Mouse (Mus musculus): Measurements from ENCODE around the gene Abat. TPM values are rescaled to one million over a fixed set of nuclear protein-coding genes. Genes with fewer than 3 reads are reported as not detected.

Gene Abat
- polyA plus RNA-seq, 1 experiment from 2014 or later, result 29.8 TPM

- no peak overlapping the region for H3K27ac ChIP-seq (ENCODE audit: low read length)
- peaks cover 7% of the 10 kb centered on the region; the same call in 1 of the 2 replicates for H3K36me3 ChIP-seq (ENCODE audit: control insufficient read depth, insufficient read depth, low read length)
- no peak for ATAC-seq (ENCODE audit: insufficient read depth, low FRiP score)
Observed at GRCm38 (mm10) chr16:8630419-8630818, 117.2 kb downstream of the Abat start.

GRCm38 (mm10) chr16:8631428-8631827 lies 118.2 kb downstream of the Abat start:
- H3K9me3 ChIP-seq (replicated peaks; ENCODE audit: control insufficient read depth, low read length), result no peaks in the 10 kb centered on the region
- peaks cover 10% of the 10 kb centered on the region; the same call in 1 of the 2 replicates for H3K36me3 ChIP-seq (ENCODE audit: control insufficient read depth, insufficient read depth, low read length)
- no peak overlapping the region for H3K9ac ChIP-seq (ENCODE audit: low read length)
- H3K4me3 ChIP-seq (replicated peaks; ENCODE audit: low read length), result no peak overlapping the region
- 83% methylated on average over 5 of the region's 5 CpGs for WGBS
- no peaks in the 10 kb centered on the region for H3K27me3 ChIP-seq (ENCODE audit: control insufficient read depth, insufficient read depth, low read length)
- ATAC-seq (ENCODE audit: insufficient read depth, low FRiP score), result no peak
- no peak overlapping the region for H3K27ac ChIP-seq (ENCODE audit: low read length)
- peaks cover 6% of the 10 kb centered on the region for H3K4me1 ChIP-seq (ENCODE audit: control insufficient read depth, insufficient read depth, low read length)
- H3K4me2 ChIP-seq (ENCODE audit: low read depth, low read length), result no peak overlapping the region

More at GRCm38 (mm10) chr16:8630419-8630818, 117.2 kb downstream of the Abat start:
- Histone ChIP-seq H3K9ac (ENCODE audit: low read length) (no peak overlapping the region), H3K4me3 (replicated peaks; ENCODE audit: low read length) (no peak overlapping the region), H3K27me3 (ENCODE audit: control insufficient read depth, insufficient read depth, low read length) (no peaks in the 10 kb centered on the region), H3K9me3 (replicated peaks; ENCODE audit: control insufficient read depth, low read length) (no peaks in the 10 kb centered on the region), H3K4me2 (ENCODE audit: low read depth, low read length) (no peak overlapping the region), H3K4me1 (ENCODE audit: control insufficient read depth, insufficient read depth, low read length) (no peaks in the 10 kb centered on the region)
- WGBS, result 76% methylated on average over 2 of the region's 2 CpGs

- no peaks in the 10 kb centered on the region for H3K9me3 ChIP-seq (replicated peaks; ENCODE audit: control insufficient read depth, low read length)
- peak overlapping the region; percentile 75 for H3K4me3 ChIP-seq (replicated peaks; ENCODE audit: low read length)
- peaks cover 16% of the 10 kb centered on the region for H3K4me1 ChIP-seq (ENCODE audit: control insufficient read depth, insufficient read depth, low read length)
- peaks cover 10% of the 10 kb centered on the region; the same call in 1 of the 2 replicates for H3K36me3 ChIP-seq (ENCODE audit: control insufficient read depth, insufficient read depth, low read length)
- peak overlapping the region; percentile 89 for H3K9ac ChIP-seq (ENCODE audit: low read length)
- peak; percentile 22; the same call in 1 of the 2 replicates for ATAC-seq (ENCODE audit: insufficient read depth, low FRiP score)
- peak overlapping the region; percentile 89 for H3K27ac ChIP-seq (ENCODE audit: low read length)
- no peaks in the 10 kb centered on the region for H3K27me3 ChIP-seq (ENCODE audit: control insufficient read depth, insufficient read depth, low read length)
- H3K4me2 ChIP-seq (ENCODE audit: low read depth, low read length), result peak overlapping the region; percentile 93
- under 1% methylated on average over 13 of the region's 13 CpGs for WGBS
Observed at GRCm38 (mm10) chr16:8636867-8637216, 123.6 kb downstream of the Abat start.

- WGBS, result under 1% methylated on average over 59 of the region's 59 CpGs
- Histone ChIP-seq H3K4me2 (ENCODE audit: low read depth, low read length) (peak within 1 kb of the TSS; percentile 93), H3K4me1 (ENCODE audit: control insufficient read depth, insufficient read depth, low read length) (peaks cover 16% of the 10 kb centered on the region), H3K9me3 (replicated peaks; ENCODE audit: control insufficient read depth, low read length) (no peaks in the 10 kb centered on the region), H3K9ac (ENCODE audit: low read length) (peak within 1 kb of the TSS; percentile 89), H3K27me3 (ENCODE audit: control insufficient read depth, insufficient read depth, low read length) (no peaks in the 10 kb centered on the region), H3K27ac (ENCODE audit: low read length) (peak within 1 kb of the TSS; percentile 89), H3K36me3 (ENCODE audit: control insufficient read depth, insufficient read depth, low read length) (peaks cover 4% of the 10 kb centered on the region; the same call in 1 of the 2 replicates), H3K4me3 (replicated peaks; ENCODE audit: low read length) (peak within 1 kb of the TSS; percentile 75)
- ATAC-seq (ENCODE audit: insufficient read depth, low FRiP score), result peak; percentile 93
Observed at GRCm38 (mm10) chr16:8637217-8638051, 124.2 kb downstream of the Abat start, which contains the start of the genes Pmm2 and Tmem186. TSS of gene Pmm2 (plus strand) at chr16:8637674. TSS of gene Tmem186 (minus strand) at chr16:8637712.

- H3K4me2 ChIP-seq (ENCODE audit: low read depth, low read length), result peak overlapping the region; percentile 56
- peak overlapping the region; percentile 89 for H3K27ac ChIP-seq (ENCODE audit: low read length)
- 26% methylated on average over 7 of the region's 7 CpGs for WGBS
- peak overlapping the region; percentile 75 for H3K4me3 ChIP-seq (replicated peaks; ENCODE audit: low read length)
- H3K4me1 ChIP-seq (ENCODE audit: control insufficient read depth, insufficient read depth, low read length), result peaks cover 16% of the 10 kb centered on the region
- peak overlapping the region; percentile 89 for H3K9ac ChIP-seq (ENCODE audit: low read length)
- peaks cover 7% of the 10 kb centered on the region for H3K36me3 ChIP-seq (ENCODE audit: control insufficient read depth, insufficient read depth, low read length)
- ATAC-seq (ENCODE audit: insufficient read depth, low FRiP score), result no peak
- H3K27me3 ChIP-seq (ENCODE audit: control insufficient read depth, insufficient read depth, low read length), result no peaks in the 10 kb centered on the region
- no peaks in the 10 kb centered on the region for H3K9me3 ChIP-seq (replicated peaks; ENCODE audit: control insufficient read depth, low read length)
Observed at GRCm38 (mm10) chr16:8638131-8638530, 124.9 kb downstream of the Abat start.

GRCm38 (mm10) chr16:8639466-8640191 lies 126.4 kb downstream of the Abat start:
- H3K9me3 ChIP-seq (replicated peaks; ENCODE audit: control insufficient read depth, low read length), result no peaks in the 10 kb centered on the region
- WGBS, result 71% methylated on average over 11 of the region's 11 CpGs
- no peak overlapping the region for H3K27ac ChIP-seq (ENCODE audit: low read length)
- peaks cover 16% of the 10 kb centered on the region for H3K4me1 ChIP-seq (ENCODE audit: control insufficient read depth, insufficient read depth, low read length)
- H3K4me2 ChIP-seq (ENCODE audit: low read depth, low read length), result no peak overlapping the region
- no peak for ATAC-seq (ENCODE audit: insufficient read depth, low FRiP score)
- H3K27me3 ChIP-seq (ENCODE audit: control insufficient read depth, insufficient read depth, low read length), result no peaks in the 10 kb centered on the region
- peaks cover 17% of the 10 kb centered on the region for H3K36me3 ChIP-seq (ENCODE audit: control insufficient read depth, insufficient read depth, low read length)
- no peak overlapping the region for H3K4me3 ChIP-seq (replicated peaks; ENCODE audit: low read length)
- H3K9ac ChIP-seq (ENCODE audit: low read length), result no peak overlapping the region

GRCm38 (mm10) chr16:8643855-8644254 lies 130.6 kb downstream of the Abat start:
- no peak overlapping the region for H3K27ac ChIP-seq (ENCODE audit: low read length)
- H3K4me1 ChIP-seq (ENCODE audit: control insufficient read depth, insufficient read depth, low read length), result peaks cover under 1% of the 10 kb centered on the region
- no peak overlapping the region for H3K4me2 ChIP-seq (ENCODE audit: low read depth, low read length)
- 66% methylated on average over 2 of the region's 2 CpGs for WGBS
- no peaks in the 10 kb centered on the region for H3K9me3 ChIP-seq (replicated peaks; ENCODE audit: control insufficient read depth, low read length)
- peak; percentile 76; the same call in 1 of the 2 replicates for ATAC-seq (ENCODE audit: insufficient read depth, low FRiP score)
- no peak overlapping the region for H3K4me3 ChIP-seq (replicated peaks; ENCODE audit: low read length)
- no peak overlapping the region for H3K9ac ChIP-seq (ENCODE audit: low read length)
- no peaks in the 10 kb centered on the region for H3K27me3 ChIP-seq (ENCODE audit: control insufficient read depth, insufficient read depth, low read length)
- H3K36me3 ChIP-seq (ENCODE audit: control insufficient read depth, insufficient read depth, low read length), result peaks cover 20% of the 10 kb centered on the region

- Histone ChIP-seq H3K4me3 (replicated peaks; ENCODE audit: low read length) (no peak overlapping the region), H3K4me2 (ENCODE audit: low read depth, low read length) (no peak overlapping the region), H3K36me3 (ENCODE audit: control insufficient read depth, insufficient read depth, low read length) (peaks cover 24% of the 10 kb centered on the region), H3K9ac (ENCODE audit: low read length) (no peak overlapping the region), H3K4me1 (ENCODE audit: control insufficient read depth, insufficient read depth, low read length) (no peaks in the 10 kb centered on the region), H3K9me3 (replicated peaks; ENCODE audit: control insufficient read depth, low read length) (no peaks in the 10 kb centered on the region), H3K27ac (ENCODE audit: low read length) (no peak overlapping the region), H3K27me3 (ENCODE audit: control insufficient read depth, insufficient read depth, low read length) (no peaks in the 10 kb centered on the region)
- WGBS, result 75% methylated on average over 6 of the region's 6 CpGs
- ATAC-seq (ENCODE audit: insufficient read depth, low FRiP score), result no peak
Observed at GRCm38 (mm10) chr16:8645546-8645945, 132.3 kb downstream of the Abat start.

GRCm38 (mm10) chr16:8650007-8650406 lies 136.8 kb downstream of the Abat start:
- no peaks in the 10 kb centered on the region for H3K4me1 ChIP-seq (ENCODE audit: control insufficient read depth, insufficient read depth, low read length)
- no peak for ATAC-seq (ENCODE audit: insufficient read depth, low FRiP score)
- 91% methylated on average over 3 of the region's 3 CpGs for WGBS
- H3K4me2 ChIP-seq (ENCODE audit: low read depth, low read length), result no peak overlapping the region
- H3K27ac ChIP-seq (ENCODE audit: low read length), result no peak overlapping the region
- H3K9ac ChIP-seq (ENCODE audit: low read length), result no peak overlapping the region
- no peaks in the 10 kb centered on the region for H3K27me3 ChIP-seq (ENCODE audit: control insufficient read depth, insufficient read depth, low read length)
- no peaks in the 10 kb centered on the region for H3K9me3 ChIP-seq (replicated peaks; ENCODE audit: control insufficient read depth, low read length)
- peaks cover 21% of the 10 kb centered on the region for H3K36me3 ChIP-seq (ENCODE audit: control insufficient read depth, insufficient read depth, low read length)
- no peak overlapping the region for H3K4me3 ChIP-seq (replicated peaks; ENCODE audit: low read length)
